In genomic region chr17:84239679-84240292, GRCm38 (mm10) we compare ENCODE assay signal across 22 mouse cellular contexts. TPM values are rescaled to one million over a fixed set of nuclear protein-coding genes. Genes with fewer than 3 reads are reported as not detected.
A peak's percentile ranks its signal among the peaks of the same experiment; 100 is the strongest.
DNase-seq lines count a peak whose midpoint lies in the region; ATAC-seq and TF ChIP-seq lines count a peak whose summit lies in the region.
"Had no signal": no experiment of that assay in that cellular context is flagged by ENCODE, and none has a peak within 500 bp of the region (broad histone marks: within the 10 kb centered on the region; RNA-seq: fewer than 3 reads in every experiment).

No protein-coding gene starts in this region.

- no peak overlapping the region for H3K4me2 ChIP-seq in intestine, postnatal 0 days (replicated peaks; ENCODE audit: low read depth)
- H3K4me2 ChIP-seq: forebrain, embryonic 13.5 days; hindbrain, embryonic 14.5 days; limb, embryonic 15.5 days; neural tube, embryonic 15.5 days had no signal

- H3K27me3 ChIP-seq in intestine, postnatal 0 days (replicated peaks; ENCODE audit: control insufficient read depth, insufficient read depth, low read length): no peaks in the 10 kb centered on the region
- H3K27me3 ChIP-seq: forebrain, embryonic 13.5 days; limb, embryonic 15.5 days; neural tube, embryonic 15.5 days had no signal

- no peaks in the 10 kb centered on the region for H3K4me1 ChIP-seq in intestine, postnatal 0 days (replicated peaks; ENCODE audit: control insufficient read depth, insufficient read depth, low read length)
- H3K4me1 ChIP-seq: forebrain, embryonic 13.5 days; neural tube, embryonic 15.5 days had no signal

- 52% methylated on average over 2 of the region's 2 CpGs for WGBS in intestine, postnatal 0 days

- TF ChIP-seq CTCF in intestine, postnatal 0 days (IDR thresholded peaks at IDR 0.05; ENCODE audit: low read depth): no peak

- peak; percentile 30 to 42 for DNase-seq in kidney, adult 8-10 months
- no peak for DNase-seq in kidney, postnatal 14 days
- peak; percentile 57 for DNase-seq in naive thymus-derived CD4-positive, alpha-beta T cell, adult 2 months (ENCODE audit: low read depth)
- no peak for DNase-seq in cerebellum, adult 18-20 months
- no peak for DNase-seq in layer of hippocampus, postnatal 10 days (ENCODE audit: low spot score in 2 of 2)
- DNase-seq: adrenal gland, postnatal 10 days; cerebellum, adult 8-10 months; gastrocnemius, postnatal 10 days; heart, postnatal 4 days; left cerebral cortex, postnatal 4 days; thymus, adult 2 months; thymus, postnatal 4 days had no signal

- H3K9me3 ChIP-seq in intestine, postnatal 0 days (ENCODE audit: control insufficient read depth): no peaks in the 10 kb centered on the region
- H3K9me3 ChIP-seq: forebrain, embryonic 13.5 days; heart, embryonic 10.5 days; limb, embryonic 15.5 days; neural tube, embryonic 15.5 days had no signal

- H3K9ac ChIP-seq in intestine, postnatal 0 days (ENCODE audit: low read depth, low read length): no peak overlapping the region
- H3K9ac ChIP-seq: forebrain, embryonic 13.5 days; hindbrain, embryonic 14.5 days; limb, embryonic 15.5 days; neural tube, embryonic 15.5 days had no signal

- peak; percentile 81 for ATAC-seq in CD4-positive, CD25-positive, alpha-beta regulatory T cell, adult 4 months
- ATAC-seq in intestine, postnatal 0 days: peak; percentile 55
- ATAC-seq: forebrain, embryonic 13.5 days; midbrain, embryonic 16.5 days had no signal

- H3K27ac ChIP-seq in intestine, postnatal 0 days (ENCODE audit: low read depth, low read length): no peak overlapping the region
- H3K27ac ChIP-seq: forebrain, embryonic 13.5 days; heart, embryonic 10.5 days; hindbrain, embryonic 14.5 days; limb, embryonic 15.5 days; macrophage; neural tube, embryonic 15.5 days; stomach, postnatal 0 days had no signal

- H3K4me3 ChIP-seq in intestine, postnatal 0 days (ENCODE audit: low read depth, low read length): no peak overlapping the region
- H3K4me3 ChIP-seq: forebrain, embryonic 13.5 days; heart, embryonic 10.5 days; limb, embryonic 15.5 days; neural tube, embryonic 15.5 days had no signal

- H3K36me3 ChIP-seq in intestine, postnatal 0 days (ENCODE audit: control insufficient read depth, insufficient read depth): no peaks in the 10 kb centered on the region; the same call in 1 of the 2 replicates
- H3K36me3 ChIP-seq: limb, embryonic 15.5 days had no signal

RNA-seq across cellular contexts. Expression of gene Zfp36l2, which starts 52.0 kb away (rescaled TPM):
- 10 to 100 TPM; 26.9 to 79.1 TPM for polyA plus RNA-seq in CD4-positive, CD25-positive, alpha-beta regulatory T cell, adult 4 months (2017; shearing (Covaris generic))
- 29.6 and 32.0 TPM in 2 replicates for polyA plus RNA-seq in intestine, postnatal 0 days (2015; fragmentation: Nextera tagmentation; extraction: Ambion mirVana)
- 10 to 100 TPM; 24.4 to 25.4 TPM for total RNA-seq in layer of hippocampus, postnatal 10 days (2021)

Comparison
In these comparisons a context has a peak if more than half of its experiments do, and no peak if none do; other contexts are left out.
1. DNase-seq: peak in kidney, adult 8-10 months (2 of 2) and naive thymus-derived CD4-positive, alpha-beta T cell, adult 2 months (single experiment); none in kidney, postnatal 14 days (single experiment), cerebellum, adult 18-20 months (0 of 2) and layer of hippocampus, postnatal 10 days (0 of 2).